12 mouse cellular contexts compared by ENCODE assay signal in the genomic region with DNA sequence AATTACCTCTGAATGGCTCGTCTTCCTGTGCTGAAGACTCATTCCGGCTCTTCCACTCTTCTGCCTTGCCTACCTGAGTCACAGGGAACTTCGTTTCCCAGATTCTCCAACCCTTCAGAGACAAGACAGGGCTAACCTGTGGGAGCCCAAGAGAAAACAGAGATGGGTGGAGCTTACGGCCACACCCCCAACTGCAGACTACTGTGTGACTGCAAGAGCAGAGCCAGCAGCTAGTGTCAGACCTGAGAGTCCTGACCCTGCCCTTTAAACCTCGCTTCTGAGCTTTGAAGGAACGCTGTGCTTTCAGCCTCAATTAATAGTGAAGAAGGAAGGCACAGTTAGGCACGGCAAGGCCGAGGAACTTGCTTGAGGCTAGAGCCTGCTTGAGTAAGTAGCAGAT. TPM values are rescaled to one million over a fixed set of nuclear protein-coding genes. Genes with fewer than 3 reads are reported as not detected.
A peak's percentile ranks its signal among the peaks of the same experiment; 100 is the strongest.
DNase-seq lines count a peak whose midpoint lies in the region; ATAC-seq lines count a peak whose summit lies in the region.
"Had no signal": no experiment of that assay in that cellular context is flagged by ENCODE, and none has a peak within 500 bp of the region (broad histone marks: within the 10 kb centered on the region; RNA-seq: fewer than 3 reads in every experiment).

No protein-coding gene starts in this region.

- 0 out of 2 replicates have a peak, but pooled peaks cover 3% of the 10 kb centered on the region for H3K27me3 ChIP-seq in heart, embryonic 12.5 days (replicated peaks)
- no peaks in the 10 kb centered on the region for H3K27me3 ChIP-seq in embryonic facial prominence, embryonic 15.5 days
- H3K27me3 ChIP-seq in midbrain, embryonic 16.5 days (ENCODE audit: control insufficient read depth, insufficient read depth, low read depth, low read length): no peaks in the 10 kb centered on the region

- peak overlapping the region; percentile 30; the same call in 1 of the 2 replicates for H3K4me2 ChIP-seq in heart, embryonic 12.5 days
- peak overlapping the region; percentile 33 for H3K4me2 ChIP-seq in embryonic facial prominence, embryonic 15.5 days (replicated peaks)
- no peak overlapping the region for H3K4me2 ChIP-seq in midbrain, embryonic 16.5 days (ENCODE audit: low read length)
- H3K4me2 ChIP-seq: midbrain, embryonic 13.5 days had no signal

- WGBS in heart, embryonic 12.5 days: 18% methylated on average over 8 of the region's 8 CpGs
- 15% methylated on average over 8 of the region's 8 CpGs for WGBS in embryonic facial prominence, embryonic 15.5 days
- 24% methylated on average over 8 of the region's 8 CpGs for WGBS in midbrain, embryonic 16.5 days

- H3K9ac ChIP-seq in heart, embryonic 12.5 days: no peak overlapping the region
- no peak overlapping the region for H3K9ac ChIP-seq in embryonic facial prominence, embryonic 15.5 days
- no peak overlapping the region for H3K9ac ChIP-seq in midbrain, embryonic 16.5 days (ENCODE audit: low read depth, low read length)
- H3K9ac ChIP-seq: midbrain, embryonic 13.5 days had no signal

- H3K4me1 ChIP-seq in heart, embryonic 12.5 days (replicated peaks): 0 out of 2 replicates have a peak, but pooled peaks cover 6% of the 10 kb centered on the region
- peaks cover 3% of the 10 kb centered on the region; the same call in 1 of the 2 replicates for H3K4me1 ChIP-seq in embryonic facial prominence, embryonic 15.5 days
- H3K4me1 ChIP-seq in midbrain, embryonic 16.5 days (ENCODE audit: control insufficient read depth, insufficient read depth, low read length): no peaks in the 10 kb centered on the region
- H3K4me1 ChIP-seq: midbrain, embryonic 13.5 days had no signal

- no peak for DNase-seq in heart, adult 9 months (ENCODE audit: low spot score in 2 of 2)
- DNase-seq in R1 (ENCODE audit: low read depth, low spot score): peak; percentile 75
- peak; percentile 26 for DNase-seq in kidney, postnatal 10 days
- no peak for DNase-seq in frontal cortex, postnatal 14 days (ENCODE audit: low spot score in 2 of 2)
- DNase-seq in thymus, postnatal 36 days: no peak
- DNase-seq: adrenal gland, postnatal 25 days; cerebellum, adult 2 months; heart, postnatal 36 days had no signal

- no peaks in the 10 kb centered on the region for H3K9me3 ChIP-seq in heart, embryonic 12.5 days (replicated peaks)
- H3K9me3 ChIP-seq in embryonic facial prominence, embryonic 15.5 days (replicated peaks): no peaks in the 10 kb centered on the region
- no peaks in the 10 kb centered on the region for H3K9me3 ChIP-seq in midbrain, embryonic 16.5 days (replicated peaks; ENCODE audit: control insufficient read depth, low read length, poor library complexity, severe bottlenecking)
- H3K9me3 ChIP-seq: midbrain, embryonic 13.5 days had no signal

- no peak overlapping the region for H3K4me3 ChIP-seq in heart, embryonic 12.5 days
- H3K4me3 ChIP-seq in embryonic facial prominence, embryonic 15.5 days (replicated peaks): no peak overlapping the region
- no peak overlapping the region for H3K4me3 ChIP-seq in midbrain, embryonic 16.5 days (ENCODE audit: low read depth, low read length)
- H3K4me3 ChIP-seq: midbrain, embryonic 13.5 days had no signal

- H3K27ac ChIP-seq in heart, embryonic 12.5 days (ENCODE audit: poor library complexity, severe bottlenecking): no peak overlapping the region
- no peak overlapping the region; the same call in 1 of the 2 replicates for H3K27ac ChIP-seq in embryonic facial prominence, embryonic 15.5 days (replicated peaks)
- H3K27ac ChIP-seq in midbrain, embryonic 16.5 days (ENCODE audit: low read length): no peak overlapping the region
- H3K27ac ChIP-seq: midbrain, embryonic 13.5 days had no signal

- H3K36me3 ChIP-seq in heart, embryonic 12.5 days: no peaks in the 10 kb centered on the region
- H3K36me3 ChIP-seq in embryonic facial prominence, embryonic 15.5 days: no peaks in the 10 kb centered on the region
- H3K36me3 ChIP-seq in midbrain, embryonic 16.5 days (ENCODE audit: control insufficient read depth, insufficient read depth, low read length): no peaks in the 10 kb centered on the region
- H3K36me3 ChIP-seq: midbrain, embryonic 13.5 days had no signal

- no peak for ATAC-seq in heart, embryonic 12.5 days (ENCODE audit: insufficient number of reproducible peaks, low FRiP score)
- ATAC-seq in embryonic facial prominence, embryonic 15.5 days (ENCODE audit: insufficient number of reproducible peaks, low FRiP score, low TSS enrichment, low read depth): no peak
- ATAC-seq in midbrain, embryonic 16.5 days: no peak
- ATAC-seq: midbrain, embryonic 13.5 days had no signal

RNA-seq across cellular contexts. Expression of gene Btbd11, which starts 7.6 kb away (rescaled TPM):
- 0.98 and 1.2 TPM in 2 replicates for polyA plus RNA-seq in heart, embryonic 12.5 days (2016; fragmentation: Nextera tagmentation; extraction: Ambion mirVana)
- 5.7 and 6.5 TPM in 2 replicates for polyA plus RNA-seq in embryonic facial prominence, embryonic 15.5 days (2015; fragmentation: Nextera tagmentation; extraction: Ambion mirVana)
- polyA plus RNA-seq in midbrain, embryonic 16.5 days (2015; fragmentation: Nextera tagmentation; extraction: Ambion mirVana): 17.2 and 20.3 TPM in 2 replicates

Comparison
In these comparisons a context has a peak if more than half of its experiments do, and no peak if none do; other contexts are left out.
1. DNase-seq: peak in R1 (single experiment) and kidney, postnatal 10 days (single experiment); none in heart, adult 9 months (0 of 2), frontal cortex, postnatal 14 days (0 of 2) and thymus, postnatal 36 days (0 of 2).